11 mouse cellular contexts compared by ENCODE assay signal in the genomic region with DNA sequence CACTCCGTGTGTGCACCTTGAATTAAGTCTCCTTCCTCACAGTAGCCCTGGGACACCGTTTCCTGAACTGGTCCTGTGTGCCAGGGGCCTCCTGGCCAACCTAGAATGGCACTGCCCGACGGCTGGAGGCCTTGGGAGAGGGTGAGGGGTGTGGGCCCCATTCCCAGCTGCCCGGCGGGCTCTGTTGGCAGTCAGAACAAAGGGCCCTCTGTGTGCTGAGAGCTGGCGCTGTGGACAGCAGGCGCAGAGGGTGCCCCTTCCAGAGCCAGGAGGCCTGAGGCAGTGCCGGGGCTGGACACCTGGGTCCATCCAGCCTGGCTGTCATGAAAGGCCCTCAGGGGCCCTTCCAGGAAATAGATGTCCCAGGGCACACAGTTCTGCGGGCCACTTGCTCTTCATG. TPM values are rescaled to one million over a fixed set of nuclear protein-coding genes. Genes with fewer than 3 reads are reported as not detected.
DNase-seq lines count a peak whose midpoint lies in the region; ATAC-seq and TF ChIP-seq lines count a peak whose summit lies in the region.
"Had no signal": no experiment of that assay in that cellular context is flagged by ENCODE, and none has a peak within 500 bp of the region (broad histone marks: within the 10 kb centered on the region; RNA-seq: fewer than 3 reads in every experiment).

No protein-coding gene starts in this region.

- H3K4me1 ChIP-seq in embryonic facial prominence, embryonic 13.5 days, result peaks cover 14% of the 10 kb centered on the region; the same call in 1 of the 2 replicates
- H3K4me1 ChIP-seq in midbrain, postnatal 0 days (ENCODE audit: insufficient read depth, low read length), result peaks cover 8% of the 10 kb centered on the region; the same call in 1 of the 2 replicates

- no peak for ATAC-seq in embryonic facial prominence, embryonic 13.5 days (ENCODE audit: insufficient number of reproducible peaks, insufficient read depth, low FRiP score, low TSS enrichment, low read depth)
- ATAC-seq in midbrain, postnatal 0 days (ENCODE audit: low FRiP score), result peak; percentile 82
- ATAC-seq in granulocyte monocyte progenitor cell, adult 5-6 weeks (replicated peaks; ENCODE audit: poor library complexity, severe bottlenecking), result no peak

- H3K9me3 ChIP-seq in embryonic facial prominence, embryonic 13.5 days, result no peaks in the 10 kb centered on the region
- H3K9me3 ChIP-seq in midbrain, postnatal 0 days (ENCODE audit: low read length), result no peaks in the 10 kb centered on the region
- H3K9me3 ChIP-seq: embryonic facial prominence, embryonic 12.5 days had no signal

- TF ChIP-seq CTCF in midbrain, postnatal 0 days (IDR thresholded peaks at IDR 0.05), result no peak

- peak overlapping the region; percentile 11; the same call in 1 of the 2 replicates for H3K27ac ChIP-seq in embryonic facial prominence, embryonic 13.5 days
- 0 out of 2 replicates have a peak overlapping the region, but pooled peaks have one; percentile 49 for H3K27ac ChIP-seq in midbrain, postnatal 0 days (ENCODE audit: low read depth, low read length)
- H3K27ac ChIP-seq: embryonic facial prominence, embryonic 12.5 days had no signal

- no peak overlapping the region for H3K4me3 ChIP-seq in embryonic facial prominence, embryonic 13.5 days
- no peak overlapping the region for H3K4me3 ChIP-seq in midbrain, postnatal 0 days (ENCODE audit: low read depth, low read length)
- H3K4me3 ChIP-seq: embryonic facial prominence, embryonic 12.5 days had no signal

- 76% methylated on average over 10 of the region's 10 CpGs for WGBS in embryonic facial prominence, embryonic 13.5 days
- WGBS in midbrain, postnatal 0 days, result 69% methylated on average over 10 of the region's 10 CpGs

- H3K36me3 ChIP-seq in embryonic facial prominence, embryonic 13.5 days, result no peaks in the 10 kb centered on the region
- no peaks in the 10 kb centered on the region for H3K36me3 ChIP-seq in midbrain, postnatal 0 days (ENCODE audit: insufficient read depth, low read length)
- H3K36me3 ChIP-seq: embryonic facial prominence, embryonic 12.5 days had no signal

- peak; percentile 23 to 38 for DNase-seq in cerebellum, adult 18-20 months
- DNase-seq in cerebellum, adult 8-10 months, result no peak
- peak; percentile 73 to 78 for DNase-seq in layer of hippocampus, postnatal 10 days (ENCODE audit: low spot score in 2 of 2)
- DNase-seq in midbrain, postnatal 0 days (ENCODE audit: low spot score), result peak; percentile 79
- DNase-seq in spleen, postnatal 36 days (ENCODE audit: low spot score in 2 of 2), result no peak
- no peak for DNase-seq in lung, adult 18-20 months
- DNase-seq: lung, postnatal 10 days had no signal

- H3K27me3 ChIP-seq in embryonic facial prominence, embryonic 13.5 days, result no peaks in the 10 kb centered on the region
- H3K27me3 ChIP-seq in midbrain, postnatal 0 days (ENCODE audit: insufficient read depth, low read length), result no peaks in the 10 kb centered on the region
- H3K27me3 ChIP-seq: embryonic facial prominence, embryonic 12.5 days had no signal

- H3K4me2 ChIP-seq in embryonic facial prominence, embryonic 13.5 days, result no peak overlapping the region
- H3K4me2 ChIP-seq in midbrain, postnatal 0 days (ENCODE audit: low read depth, low read length, poor library complexity, severe bottlenecking), result no peak overlapping the region
- H3K4me2 ChIP-seq: embryonic facial prominence, embryonic 12.5 days had no signal

- H3K9ac ChIP-seq in embryonic facial prominence, embryonic 13.5 days, result no peak overlapping the region
- H3K9ac ChIP-seq in midbrain, postnatal 0 days (replicated peaks; ENCODE audit: low read length, poor library complexity, severe bottlenecking), result no peak overlapping the region
- H3K9ac ChIP-seq: embryonic facial prominence, embryonic 12.5 days had no signal

RNA-seq across cellular contexts. Expression of a gene that starts 9.8 kb away (rescaled TPM):
- polyA plus RNA-seq in embryonic facial prominence, embryonic 13.5 days (2015; fragmentation: Nextera tagmentation; extraction: Ambion mirVana), result 3.4 and 4.1 TPM in 2 replicates
- 100 to 1,000 TPM in 1 of 2 experiments, 10 to 100 TPM in 1; 96.5 to 109 TPM for total RNA-seq in layer of hippocampus, postnatal 10 days (2021)
- 70.0 and 94.5 TPM in 2 replicates for total RNA-seq in midbrain, postnatal 0 days (2014; rRNA removed)
- 37.6 and 44.6 TPM in 2 replicates for polyA plus RNA-seq in midbrain, postnatal 0 days (2015; fragmentation: Nextera tagmentation; extraction: Ambion mirVana)
- not detected in 2 replicates for total RNA-seq in granulocyte monocyte progenitor cell, adult 5-6 weeks (2014; fragmentation: Nextera tagmentation)
- total RNA-seq in granulocyte monocyte progenitor cell, adult 5-6 weeks (2017), result not detected in 2 replicates

RNA-seq across cellular contexts. Expression of a gene that starts 20.0 kb away (rescaled TPM):
- 1.2 and 2.0 TPM in 2 replicates for polyA plus RNA-seq in embryonic facial prominence, embryonic 13.5 days (2015; fragmentation: Nextera tagmentation; extraction: Ambion mirVana)
- total RNA-seq in layer of hippocampus, postnatal 10 days (2021), result 1 to 10 TPM in 1 of 2 experiments, under 1 TPM in 1; 0.71 to 1.1 TPM
- 0.52 and 0.55 TPM in 2 replicates for total RNA-seq in midbrain, postnatal 0 days (2014; rRNA removed)
- 2.3 and 2.6 TPM in 2 replicates for polyA plus RNA-seq in midbrain, postnatal 0 days (2015; fragmentation: Nextera tagmentation; extraction: Ambion mirVana)
- not detected in 2 replicates for total RNA-seq in granulocyte monocyte progenitor cell, adult 5-6 weeks (2014; fragmentation: Nextera tagmentation)
- total RNA-seq in granulocyte monocyte progenitor cell, adult 5-6 weeks (2017), result not detected in 2 replicates
- polyA plus RNA-seq: spleen, adult 2 months had no signal

RNA-seq across cellular contexts. Expression of a gene that starts 24.4 kb away (rescaled TPM):
- polyA plus RNA-seq in embryonic facial prominence, embryonic 13.5 days (2015; fragmentation: Nextera tagmentation; extraction: Ambion mirVana), result 446 and 470 TPM in 2 replicates
- 100 to 1,000 TPM; 254 to 263 TPM for total RNA-seq in layer of hippocampus, postnatal 10 days (2021)
- 224 and 241 TPM in 2 replicates for total RNA-seq in midbrain, postnatal 0 days (2014; rRNA removed)
- polyA plus RNA-seq in midbrain, postnatal 0 days (2015; fragmentation: Nextera tagmentation; extraction: Ambion mirVana), result 260 and 264 TPM in 2 replicates
- 410 and 448 TPM in 2 replicates for total RNA-seq in granulocyte monocyte progenitor cell, adult 5-6 weeks (2014; fragmentation: Nextera tagmentation)
- total RNA-seq in granulocyte monocyte progenitor cell, adult 5-6 weeks (2017), result 395 and 452 TPM in 2 replicates

RNA-seq across cellular contexts. Expression of a gene that starts 50.5 kb away (rescaled TPM):
- polyA plus RNA-seq in embryonic facial prominence, embryonic 13.5 days (2015; fragmentation: Nextera tagmentation; extraction: Ambion mirVana), result 8.4 and 8.6 TPM in 2 replicates
- 1 to 10 TPM; 3.5 to 3.7 TPM for total RNA-seq in layer of hippocampus, postnatal 10 days (2021)
- total RNA-seq in midbrain, postnatal 0 days (2014; rRNA removed), result 5.7 and 16.7 TPM in 2 replicates
- 4.0 and 5.1 TPM in 2 replicates for polyA plus RNA-seq in midbrain, postnatal 0 days (2015; fragmentation: Nextera tagmentation; extraction: Ambion mirVana)
- not detected in 2 replicates for total RNA-seq in granulocyte monocyte progenitor cell, adult 5-6 weeks (2014; fragmentation: Nextera tagmentation)
- total RNA-seq in granulocyte monocyte progenitor cell, adult 5-6 weeks (2017), result not detected in 2 replicates

RNA-seq across cellular contexts. Expression of a gene that starts 50.7 kb away (rescaled TPM):
- polyA plus RNA-seq in embryonic facial prominence, embryonic 13.5 days (2015; fragmentation: Nextera tagmentation; extraction: Ambion mirVana), result 37.7 and 44.0 TPM in 2 replicates
- 1 to 10 TPM; 6.7 to 9.1 TPM for total RNA-seq in layer of hippocampus, postnatal 10 days (2021)
- total RNA-seq in midbrain, postnatal 0 days (2014; rRNA removed), result 115 and 120 TPM in 2 replicates
- 13.5 and 14.1 TPM in 2 replicates for polyA plus RNA-seq in midbrain, postnatal 0 days (2015; fragmentation: Nextera tagmentation; extraction: Ambion mirVana)
- total RNA-seq in granulocyte monocyte progenitor cell, adult 5-6 weeks (2014; fragmentation: Nextera tagmentation), result 2.6 TPM in 1 of 2 replicates, not detected in the other
- total RNA-seq in granulocyte monocyte progenitor cell, adult 5-6 weeks (2017), result not detected in 2 replicates

Comparison
In these comparisons a context has a peak if more than half of its experiments do, and no peak if none do; other contexts are left out.
1. DNase-seq: peak in cerebellum, adult 18-20 months (2 of 2), layer of hippocampus, postnatal 10 days (2 of 2) and midbrain, postnatal 0 days (single experiment); none in cerebellum, adult 8-10 months (single experiment), spleen, postnatal 36 days (0 of 2) and lung, adult 18-20 months (0 of 2).
2. RNA of a gene that starts 9.8 kb away (total RNA-seq): 96.5 to 109 TPM in layer of hippocampus, postnatal 10 days and 70.0 to 94.5 TPM in midbrain, postnatal 0 days; not detected in granulocyte monocyte progenitor cell, adult 5-6 weeks; every median in the first group is over 10 times any median in the second.